Mouse (Mus musculus): ENCODE data around the gene 4930404H24Rik.

Gene 4930404H24Rik

GRCm38 (mm10) chr2:153542936-153543668, 50.5 kb downstream of the 4930404H24Rik start:
- no peak for DNase-seq

All from kidney, postnatal 4 days (tissue).